Mouse (Mus musculus) testis, adult 2 months (tissue): ENCODE results near the gene Aqp6.

Source experiments
- CTCF ChIP-seq: fragments of 200-500 bp; IDR thresholded peaks from 2 replicates; pipeline ENCODE4 v1.5.1; 2012; ENCODE audit warnings: low read depth, mild to moderate bottlenecking, inconsistent platforms, low read length, moderate library complexity; ENCODE audit not compliant: control insufficient read depth, insufficient read depth, insufficient replicate concordance
- POLR2A ChIP-seq: fragments of 200-500 bp; IDR thresholded peaks from 2 replicates; pipeline ENCODE4 v1.6.1; 2012; ENCODE audit warnings: low read depth, mild to moderate bottlenecking, inconsistent platforms, low read length, moderate library complexity; ENCODE audit not compliant: control insufficient read depth

GRCm38 (mm10) chr15:99553767-99554166 is 47.4 kb upstream of the Aqp6 start:
- TF ChIP-seq CTCF (no peak), POLR2A (no peak)
